Mouse (Mus musculus) stomach, embryonic 15.5 days (tissue): ENCODE results near the gene Sash3. TPM values are rescaled to one million over a fixed set of nuclear protein-coding genes. Genes with fewer than 3 reads are reported as not detected.

Experiments used
- ATAC-seq: fragments of 200-750 bp; cut with Nextera tagmentation; 2 replicates; pipeline ENCODE4 v1.8.0; 2017; ENCODE audit warnings: low read depth, moderate number of reproducible peaks, moderate TSS enrichment; ENCODE audit not compliant: insufficient read depth, low FRiP score
- H3K27ac ChIP-seq: fragments of 300-500 bp; sonication (generic); 2 replicates; pipeline ENCODE4 v1.5.1; 2015; ENCODE audit warnings: mild to moderate bottlenecking, inconsistent platforms
- H3K27me3 ChIP-seq: fragments of 300-500 bp; sonication (generic); replicated peaks from 2 replicates; pipeline ENCODE4 v1.6.1; 2015; ENCODE audit warnings: inconsistent platforms
- H3K36me3 ChIP-seq: fragments of 300-500 bp; sonication (generic); 2 replicates; pipeline ENCODE4 v1.6.1; 2015; ENCODE audit warnings: inconsistent platforms
- H3K4me1 ChIP-seq: fragments of 300-500 bp; sonication (generic); 2 replicates; pipeline ENCODE4 v1.6.1; 2015; ENCODE audit warnings: inconsistent platforms
- H3K4me2 ChIP-seq: fragments of 300-500 bp; sonication (generic); 2 replicates; pipeline ENCODE4 v1.6.1; 2015; ENCODE audit warnings: mild to moderate bottlenecking, inconsistent platforms
- H3K4me3 ChIP-seq: fragments of 300-500 bp; sonication (generic); replicated peaks from 2 replicates; pipeline ENCODE4 v1.5.1; 2015; ENCODE audit warnings: inconsistent platforms
- H3K9ac ChIP-seq: fragments of 300-500 bp; sonication (generic); 2 replicates; pipeline ENCODE4 v1.6.1; 2015; ENCODE audit warnings: inconsistent platforms
- H3K9me3 ChIP-seq: fragments of 300-500 bp; sonication (generic); 2 replicates; pipeline ENCODE4 v1.6.1; 2016; ENCODE audit warnings: inconsistent platforms
- WGBS: fragments of 180-500 bp; shearing (Covaris S2); methylation state at CpG from one replicate; pipeline ENCODE4 v1.1.7; 2015; 5-methylcytosine and 5-hydroxymethylcytosine counted together
- polyA plus RNA-seq: library from polyadenylated mRNA; unstranded; fragments of >200 nt; fragmentation: Nextera tagmentation; extraction: Ambion mirVana; gene quantifications from 2 replicates; pipeline ENCODE4 v1.2.1, GENCODE M21; 2015

The Sash3 gene
- 3.7 and 3.8 TPM in 2 replicates for polyA plus RNA-seq

GRCm38 (mm10) chrX:48146262-48146661 is at the start of gene Sash3:
Gene Sash3 (plus strand): TSS chrX:48146436.
- WGBS: 79% methylated on average over 4 of the region's 4 CpGs
- no peak within 1 kb of the TSS for H3K27ac ChIP-seq
- no peaks in the 10 kb centered on the region for H3K4me1 ChIP-seq
- no peaks in the 10 kb centered on the region for H3K36me3 ChIP-seq
- H3K4me2 ChIP-seq: no peak within 1 kb of the TSS
- no peak within 1 kb of the TSS for H3K9ac ChIP-seq
- no peak for ATAC-seq
- H3K9me3 ChIP-seq: no peaks in the 10 kb centered on the region
- H3K4me3 ChIP-seq: no peak within 1 kb of the TSS
- H3K27me3 ChIP-seq: no peaks in the 10 kb centered on the region

DNA sequence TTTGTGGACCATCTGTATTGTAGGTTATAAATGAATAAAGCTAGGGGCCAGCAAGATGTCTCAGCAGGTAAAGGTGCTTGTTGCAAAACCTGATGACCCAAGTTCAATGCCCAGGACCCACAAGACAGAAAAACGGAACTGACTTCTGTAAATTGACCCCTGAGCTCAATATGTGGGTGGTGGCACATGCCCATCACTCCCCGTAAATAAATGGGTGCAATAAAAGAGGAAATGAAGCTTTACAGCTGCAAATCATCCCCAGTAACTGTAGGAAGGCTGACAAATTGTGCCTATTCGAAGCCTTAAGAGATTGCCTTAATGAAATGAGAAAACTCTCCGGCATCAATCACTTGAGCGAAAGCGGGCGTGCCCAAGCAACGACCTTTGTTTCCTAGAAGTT is 49.7 kb upstream of the Sash3 start:
- Histone ChIP-seq H3K9me3 (no peaks in the 10 kb centered on the region), H3K4me1 (no peaks in the 10 kb centered on the region), H3K9ac (no peak overlapping the region), H3K36me3 (no peaks in the 10 kb centered on the region), H3K27ac (no peak overlapping the region), H3K27me3 (no peaks in the 10 kb centered on the region), H3K4me3 (no peak overlapping the region), H3K4me2 (no peak overlapping the region)
- no peak for ATAC-seq
- 62% methylated on average over 8 of the region's 8 CpGs for WGBS

GRCm38 (mm10) chrX:48098470-48099129 is 47.6 kb upstream of the Sash3 start:
- H3K27ac ChIP-seq: no peak overlapping the region
- H3K9ac ChIP-seq: no peak overlapping the region
- 80% methylated on average over 9 of the region's 9 CpGs for WGBS
- H3K4me3 ChIP-seq: no peak overlapping the region
- no peaks in the 10 kb centered on the region for H3K36me3 ChIP-seq
- H3K4me1 ChIP-seq: no peaks in the 10 kb centered on the region
- H3K4me2 ChIP-seq: no peak overlapping the region
- no peaks in the 10 kb centered on the region for H3K9me3 ChIP-seq
- no peak for ATAC-seq
- H3K27me3 ChIP-seq: no peaks in the 10 kb centered on the region

- Histone ChIP-seq H3K36me3 (no peaks in the 10 kb centered on the region), H3K4me2 (no peak overlapping the region), H3K9me3 (no peaks in the 10 kb centered on the region), H3K4me1 (no peaks in the 10 kb centered on the region), H3K27me3 (no peaks in the 10 kb centered on the region), H3K4me3 (no peak overlapping the region), H3K9ac (no peak overlapping the region), H3K27ac (no peak overlapping the region)
- 26% methylated on average over 1 of the region's 1 CpGs for WGBS
- ATAC-seq: no peak
These were observed 46.4 kb upstream of the Sash3 start for GRCm38 (mm10) chrX:48099871-48100270.

GRCm38 (mm10) chrX:48103256-48103655 is 43.0 kb upstream of the Sash3 start:
- Histone ChIP-seq H3K9me3 (no peaks in the 10 kb centered on the region), H3K4me1 (no peaks in the 10 kb centered on the region), H3K27me3 (no peaks in the 10 kb centered on the region), H3K36me3 (no peaks in the 10 kb centered on the region), H3K27ac (no peak overlapping the region), H3K4me3 (no peak overlapping the region), H3K4me2 (no peak overlapping the region), H3K9ac (no peak overlapping the region)
- no peak for ATAC-seq
- 81% methylated on average over 3 of the region's 3 CpGs for WGBS

- H3K4me2 ChIP-seq: no peak overlapping the region
- no peak for ATAC-seq
- H3K4me1 ChIP-seq: no peaks in the 10 kb centered on the region
- 73% methylated on average over 7 of the region's 7 CpGs for WGBS
- H3K27me3 ChIP-seq: no peaks in the 10 kb centered on the region
- no peak overlapping the region for H3K27ac ChIP-seq
- no peak overlapping the region for H3K9ac ChIP-seq
- H3K36me3 ChIP-seq: no peaks in the 10 kb centered on the region
- no peak overlapping the region for H3K4me3 ChIP-seq
- H3K9me3 ChIP-seq: no peaks in the 10 kb centered on the region
These were observed 41.3 kb upstream of the Sash3 start for GRCm38 (mm10) chrX:48104736-48105441.

DNA sequence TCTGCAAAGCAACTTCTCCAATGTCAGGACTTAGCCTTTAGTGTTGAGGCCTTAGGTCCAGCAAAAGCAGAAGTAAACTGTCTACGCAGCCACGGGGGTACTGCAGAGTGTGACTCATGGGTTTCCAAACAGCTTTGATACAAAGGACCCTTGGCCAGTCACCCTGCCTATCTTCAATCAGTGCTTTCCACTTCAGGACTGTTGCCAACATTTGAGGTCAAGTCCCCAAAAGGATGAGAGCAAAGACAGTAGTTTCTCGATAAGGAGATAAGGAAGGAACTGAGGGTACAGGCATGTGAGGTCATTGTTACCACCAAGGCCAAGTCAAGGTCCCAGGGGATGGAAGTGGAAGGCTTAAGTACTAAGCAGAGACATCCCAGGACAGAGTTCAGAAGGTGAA is 40.0 kb upstream of the Sash3 start:
- WGBS: 71% methylated on average over 3 of the region's 3 CpGs
- no peaks in the 10 kb centered on the region for H3K9me3 ChIP-seq
- H3K36me3 ChIP-seq: no peaks in the 10 kb centered on the region
- no peak overlapping the region for H3K9ac ChIP-seq
- H3K4me2 ChIP-seq: no peak overlapping the region
- H3K27ac ChIP-seq: no peak overlapping the region
- H3K27me3 ChIP-seq: no peaks in the 10 kb centered on the region
- no peak overlapping the region for H3K4me3 ChIP-seq
- no peaks in the 10 kb centered on the region for H3K4me1 ChIP-seq
- no peak for ATAC-seq

DNA sequence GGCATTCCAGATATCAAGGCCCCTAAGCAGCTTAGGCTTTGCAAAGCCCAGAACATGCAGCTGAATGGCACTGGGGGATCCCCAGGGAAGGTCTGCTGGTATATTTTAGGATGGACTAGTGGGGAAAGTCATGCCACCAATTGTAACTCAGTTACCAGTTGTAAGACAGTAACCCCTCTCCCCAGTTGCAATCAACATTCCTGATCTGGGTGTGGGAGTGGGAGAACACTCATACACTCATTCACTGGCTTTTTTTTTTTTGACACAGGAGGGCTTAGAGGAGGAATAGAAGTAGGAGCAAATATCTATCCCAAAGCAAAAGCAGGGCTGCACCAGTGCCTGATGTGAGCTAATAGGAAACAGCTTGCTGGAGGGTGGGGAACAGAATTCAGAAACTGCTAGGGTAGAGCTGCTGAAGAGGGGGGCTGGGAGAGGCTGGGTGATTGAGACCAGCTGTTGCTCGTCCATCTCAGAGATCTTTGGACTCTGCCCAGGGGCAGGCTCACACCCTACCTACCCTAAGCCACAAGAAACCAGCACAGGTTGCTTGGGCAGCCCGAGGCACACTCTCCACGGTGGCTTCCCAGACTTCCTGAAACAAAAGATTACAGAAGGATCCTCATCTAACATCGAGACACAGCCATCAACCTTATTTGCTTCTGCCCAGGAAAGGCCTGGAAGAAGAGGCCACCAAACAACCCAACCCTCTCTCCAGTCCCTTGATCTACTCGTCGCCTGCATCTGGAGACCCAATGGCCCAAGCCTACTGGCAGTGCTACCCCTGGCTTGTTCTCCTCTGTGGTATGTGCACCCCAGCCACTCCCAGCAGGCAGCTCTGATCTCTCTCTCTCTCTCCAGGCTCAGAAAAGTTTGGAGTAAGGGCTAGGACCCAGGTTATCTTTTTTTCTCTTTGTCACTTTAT is 37.6 kb upstream of the Sash3 start, which contains the start of gene Xpnpep2:
TSS of gene Xpnpep2 (plus strand) at position 332 of the 922 bp plus-strand sequence.
- Histone ChIP-seq H3K4me3 (no peak within 1 kb of the TSS), H3K27ac (peak within 1 kb of the TSS; percentile 44; the same call in 1 of the 2 replicates), H3K9ac (no peak within 1 kb of the TSS), H3K9me3 (no peaks in the 10 kb centered on the region), H3K27me3 (no peaks in the 10 kb centered on the region), H3K36me3 (no peaks in the 10 kb centered on the region), H3K4me1 (no peaks in the 10 kb centered on the region), H3K4me2 (no peak within 1 kb of the TSS)
- 36% methylated on average over 6 of the region's 6 CpGs for WGBS
- ATAC-seq: no peak; the same call in 1 of the 2 replicates

GRCm38 (mm10) chrX:48109316-48109655 is 37.0 kb upstream of the Sash3 start:
- H3K9me3 ChIP-seq: no peaks in the 10 kb centered on the region

GRCm38 (mm10) chrX:48119294-48119693 is 26.9 kb upstream of the Sash3 start:
- Histone ChIP-seq H3K36me3 (no peaks in the 10 kb centered on the region), H3K9me3 (no peaks in the 10 kb centered on the region), H3K9ac (no peak overlapping the region), H3K27ac (no peak overlapping the region), H3K27me3 (no peaks in the 10 kb centered on the region), H3K4me3 (no peak overlapping the region), H3K4me2 (no peak overlapping the region), H3K4me1 (no peaks in the 10 kb centered on the region)
- no peak for ATAC-seq

More at GRCm38 (mm10) chrX:48109316-48109655, 37.0 kb upstream of the Sash3 start:
- no peak for ATAC-seq
- Histone ChIP-seq H3K36me3 (no peaks in the 10 kb centered on the region), H3K27me3 (no peaks in the 10 kb centered on the region), H3K4me3 (no peak overlapping the region), H3K4me2 (no peak overlapping the region), H3K4me1 (no peaks in the 10 kb centered on the region), H3K9ac (no peak overlapping the region), H3K27ac (no peak overlapping the region)
- 56% methylated on average over 3 of the region's 3 CpGs for WGBS

- Histone ChIP-seq H3K27ac (no peak overlapping the region), H3K4me1 (no peaks in the 10 kb centered on the region), H3K4me2 (peak overlapping the region; percentile 30; the same call in 1 of the 2 replicates), H3K9me3 (no peaks in the 10 kb centered on the region), H3K4me3 (no peak overlapping the region), H3K9ac (no peak overlapping the region), H3K36me3 (no peaks in the 10 kb centered on the region), H3K27me3 (no peaks in the 10 kb centered on the region)
- ATAC-seq: no peak
- 28% methylated on average over 17 of the region's 17 CpGs for WGBS
These were observed 21.8 kb upstream of the Sash3 start for GRCm38 (mm10) chrX:48124132-48125071.
